Mouse (Mus musculus) lung, embryonic 16.5 days (tissue): ENCODE measurements around the gene Mettl23. TPM values are rescaled to one million over a fixed set of nuclear protein-coding genes. Genes with fewer than 3 reads are reported as not detected.

Experiments
- ATAC-seq: fragments of 200-750 bp; cut with Nextera tagmentation; 2 replicates; pipeline ENCODE4 v1.8.0; 2017; ENCODE audit warnings: low read depth, mild to moderate bottlenecking, moderate library complexity
- H3K27ac ChIP-seq: fragments of 300-500 bp; sonication (generic); 2 replicates; pipeline ENCODE4 v1.5.1; 2014; ENCODE audit warnings: mild to moderate bottlenecking, control low read depth, low read length
- H3K27me3 ChIP-seq: fragments of 300-500 bp; sonication (generic); 2 replicates; pipeline ENCODE4 v1.6.1; 2014; ENCODE audit warnings: low read depth, low read length, mixed read lengths; ENCODE audit not compliant: control insufficient read depth, insufficient read depth
- H3K36me3 ChIP-seq: fragments of 300-500 bp; sonication (generic); 2 replicates; pipeline ENCODE4 v1.6.1; 2014; ENCODE audit warnings: low read length; ENCODE audit not compliant: control insufficient read depth, insufficient read depth
- H3K4me1 ChIP-seq: fragments of 300-500 bp; sonication (generic); replicated peaks from 2 replicates; pipeline ENCODE4 v1.6.1; 2014; ENCODE audit warnings: low read length, mixed read lengths; ENCODE audit not compliant: control insufficient read depth, insufficient read depth
- H3K4me2 ChIP-seq: fragments of 300-500 bp; sonication (generic); 2 replicates; pipeline ENCODE4 v1.6.1; 2014; ENCODE audit warnings: low read depth, low read length, control low read depth
- H3K4me3 ChIP-seq: fragments of 300-500 bp; sonication (generic); 2 replicates; pipeline ENCODE4 v1.5.1; 2014; ENCODE audit warnings: mild to moderate bottlenecking, low read length, control low read depth
- H3K9ac ChIP-seq: fragments of 300-500 bp; sonication (generic); 2 replicates; pipeline ENCODE4 v1.6.1; 2014; ENCODE audit warnings: low read length, control low read depth
- H3K9me3 ChIP-seq: fragments of 300-500 bp; sonication (generic); 2 replicates; pipeline ENCODE4 v1.6.1; 2016; ENCODE audit warnings: low read length; ENCODE audit not compliant: control insufficient read depth
- WGBS: fragments of 180-500 bp; shearing (Covaris S2); extraction: QIAGEN DNeasy Blood & Tissue Kit; methylation state at CpG from one replicate; pipeline ENCODE4 v1.1.7; 2014; 5-methylcytosine and 5-hydroxymethylcytosine counted together
- polyA plus RNA-seq: library from polyadenylated mRNA; unstranded; fragments of >200 nt; fragmentation: Nextera tagmentation; extraction: Ambion mirVana; gene quantifications from 2 replicates; pipeline ENCODE4 v1.2.1, GENCODE M21; 2015

Mettl23 gene
- polyA plus RNA-seq, 1 experiment from 2014 or later = 53.5 TPM

DNA sequence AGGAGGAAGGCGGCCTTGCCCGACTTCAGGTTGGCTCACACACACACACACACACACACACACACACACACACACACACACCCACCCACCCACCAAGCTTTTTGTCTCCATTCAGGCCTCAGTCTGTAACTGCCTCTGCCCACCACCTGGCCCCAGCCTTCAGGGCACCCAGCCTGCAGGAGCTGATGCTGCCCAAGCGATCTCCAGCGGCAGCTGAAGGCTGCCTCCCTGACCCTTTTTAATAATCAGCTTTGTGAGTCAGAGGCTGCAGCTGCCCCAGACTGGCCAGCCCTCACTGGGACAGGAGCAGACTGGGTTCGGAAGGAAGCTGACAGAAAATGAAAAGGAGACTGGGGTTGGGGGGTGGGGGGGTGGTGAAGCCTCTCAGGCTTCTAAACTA lies 17.8 kb upstream of the Mettl23 start:
- Histone ChIP-seq H3K27me3 (no peaks in the 10 kb centered on the region), H3K9me3 (no peaks in the 10 kb centered on the region), H3K4me2 (no peak overlapping the region), H3K4me1 (peaks cover 40% of the 10 kb centered on the region), H3K36me3 (no peaks in the 10 kb centered on the region), H3K4me3 (no peak overlapping the region), H3K9ac (no peak overlapping the region), H3K27ac (0 out of 2 replicates have a peak overlapping the region, but pooled peaks have one; percentile 1)
- ATAC-seq = no peak
- WGBS = 79% methylated on average over 3 of the region's 5 CpGs

- Histone ChIP-seq H3K9ac (peak overlapping the region; percentile 87), H3K9me3 (no peaks in the 10 kb centered on the region), H3K27ac (peak overlapping the region; percentile 80), H3K4me1 (peaks cover 26% of the 10 kb centered on the region), H3K36me3 (no peaks in the 10 kb centered on the region), H3K27me3 (no peaks in the 10 kb centered on the region), H3K4me3 (peak overlapping the region; percentile 75), H3K4me2 (peak overlapping the region; percentile 91)
- ATAC-seq = no peak
- 34% methylated on average over 17 of the region's 17 CpGs for WGBS
These were observed 16.3 kb upstream of the Mettl23 start for GRCm38 (mm10) chr11:116826550-116827504.

DNA sequence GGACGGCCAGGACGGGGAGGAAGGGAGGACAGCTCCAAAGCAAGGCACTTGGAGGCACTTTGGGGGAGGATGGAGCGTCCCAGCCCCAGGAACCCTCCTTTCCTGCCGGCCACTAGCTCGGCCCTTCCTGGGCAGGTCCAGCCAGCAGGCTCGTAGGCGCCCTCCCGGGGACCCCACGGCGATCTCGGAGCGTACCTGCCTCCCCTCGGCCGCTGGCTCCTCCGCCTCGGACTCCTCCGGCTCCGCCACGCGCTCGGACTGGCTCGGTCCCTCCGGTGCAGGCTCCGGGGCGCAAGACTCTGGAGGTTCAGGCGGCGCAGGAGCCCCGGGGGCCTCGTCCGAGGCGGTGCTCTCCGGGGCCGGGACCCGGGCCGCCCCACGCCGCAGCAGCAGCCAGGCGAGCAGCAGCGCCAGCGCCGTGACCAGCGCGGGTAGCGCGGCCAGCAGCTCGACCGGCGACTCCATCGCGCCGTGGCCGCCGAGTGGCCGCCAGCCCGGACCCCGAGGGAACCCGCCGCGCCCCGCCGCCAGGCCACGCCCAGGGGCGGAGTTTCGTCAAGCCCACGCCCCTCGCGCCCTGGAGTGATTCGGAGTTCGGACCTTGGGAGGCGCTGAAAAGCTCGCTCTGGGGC lies 15.4 kb upstream of the Mettl23 start, which contains the start of gene Mxra7:
TSS of gene Mxra7 (minus strand) at position 513 of the 632 bp plus-strand sequence.
- WGBS = under 1% methylated on average over 53 of the region's 71 CpGs
- peak within 1 kb of the TSS; percentile 91 for H3K4me2 ChIP-seq
- peaks cover 19% of the 10 kb centered on the region for H3K4me1 ChIP-seq
- H3K36me3 ChIP-seq = no peaks in the 10 kb centered on the region
- H3K27me3 ChIP-seq = no peaks in the 10 kb centered on the region
- ATAC-seq = peak; percentile 85
- peak within 1 kb of the TSS; percentile 87 for H3K9ac ChIP-seq
- no peaks in the 10 kb centered on the region for H3K9me3 ChIP-seq
- H3K27ac ChIP-seq = peak within 1 kb of the TSS; percentile 80
- H3K4me3 ChIP-seq = peak within 1 kb of the TSS; percentile 75

- H3K36me3 ChIP-seq = peaks cover 23% of the 10 kb centered on the region
- ATAC-seq = no peak
- H3K4me1 ChIP-seq = peaks cover 6% of the 10 kb centered on the region; the same call in 1 of the 2 replicates
- no peak overlapping the region for H3K4me2 ChIP-seq
- H3K9ac ChIP-seq = no peak overlapping the region
- no peaks in the 10 kb centered on the region for H3K27me3 ChIP-seq
- H3K9me3 ChIP-seq = no peaks in the 10 kb centered on the region
- no peak overlapping the region for H3K27ac ChIP-seq
- 32% methylated on average over 4 of the region's 4 CpGs for WGBS
- no peak overlapping the region for H3K4me3 ChIP-seq
These were observed 10.8 kb upstream of the Mettl23 start for GRCm38 (mm10) chr11:116832172-116832685.

DNA sequence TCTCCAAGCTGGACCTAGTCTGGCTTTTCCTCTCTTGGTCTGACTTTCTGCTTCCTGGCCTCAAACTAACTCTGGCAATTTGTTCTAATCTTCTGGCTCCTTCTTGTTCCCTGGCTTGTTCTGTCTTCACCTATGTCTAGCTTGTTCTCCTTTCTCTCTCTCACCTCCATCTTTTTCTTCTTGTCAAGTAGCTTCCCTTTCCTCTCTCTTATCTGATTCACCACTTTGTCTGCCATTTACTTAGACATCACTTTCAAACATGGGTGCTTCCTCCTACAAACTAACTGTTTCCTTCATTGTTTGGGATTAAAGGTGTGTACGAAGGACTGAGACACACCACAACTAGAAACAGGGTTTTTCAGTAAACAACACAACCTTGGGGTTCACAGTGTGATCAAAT lies 8.1 kb upstream of the Mettl23 start:
- no peaks in the 10 kb centered on the region for H3K27me3 ChIP-seq
- no peak overlapping the region for H3K27ac ChIP-seq
- no peak overlapping the region for H3K4me3 ChIP-seq
- peaks cover 45% of the 10 kb centered on the region for H3K36me3 ChIP-seq
- no peaks in the 10 kb centered on the region for H3K9me3 ChIP-seq
- WGBS = 92% methylated on average over 1 of the region's 1 CpGs
- no peak overlapping the region for H3K9ac ChIP-seq
- ATAC-seq = no peak
- H3K4me2 ChIP-seq = no peak overlapping the region
- H3K4me1 ChIP-seq = peaks cover 3% of the 10 kb centered on the region; the same call in 1 of the 2 replicates

GRCm38 (mm10) chr11:116836283-116836682 lies 6.8 kb upstream of the Mettl23 start:
- Histone ChIP-seq H3K27me3 (no peaks in the 10 kb centered on the region), H3K36me3 (peaks cover 56% of the 10 kb centered on the region), H3K4me2 (no peak overlapping the region), H3K4me1 (peaks cover 13% of the 10 kb centered on the region), H3K27ac (no peak overlapping the region), H3K4me3 (no peak overlapping the region), H3K9me3 (no peaks in the 10 kb centered on the region), H3K9ac (no peak overlapping the region)
- ATAC-seq = no peak
- WGBS = 95% methylated on average over 4 of the region's 4 CpGs

- H3K9me3 ChIP-seq = no peaks in the 10 kb centered on the region
- H3K36me3 ChIP-seq = peaks cover 56% of the 10 kb centered on the region
- no peak overlapping the region for H3K4me2 ChIP-seq
- 90% methylated on average over 10 of the region's 10 CpGs for WGBS
- H3K9ac ChIP-seq = no peak overlapping the region
- H3K4me1 ChIP-seq = peaks cover 21% of the 10 kb centered on the region
- H3K4me3 ChIP-seq = no peak overlapping the region
- H3K27me3 ChIP-seq = no peaks in the 10 kb centered on the region
- no peak overlapping the region for H3K27ac ChIP-seq
- no peak for ATAC-seq
These were observed 5.6 kb upstream of the Mettl23 start for GRCm38 (mm10) chr11:116837441-116837840.

- WGBS = 87% methylated on average over 14 of the region's 14 CpGs
These were observed 4.1 kb upstream of the Mettl23 start for GRCm38 (mm10) chr11:116838936-116839335.

GRCm38 (mm10) chr11:116839601-116840000 lies 3.5 kb upstream of the Mettl23 start:
- no peak overlapping the region for H3K27ac ChIP-seq
- ATAC-seq = no peak
- H3K9ac ChIP-seq = no peak overlapping the region
- no peaks in the 10 kb centered on the region for H3K9me3 ChIP-seq
- 76% methylated on average over 7 of the region's 7 CpGs for WGBS
- H3K4me3 ChIP-seq = no peak overlapping the region
- no peaks in the 10 kb centered on the region for H3K27me3 ChIP-seq
- no peak overlapping the region for H3K4me2 ChIP-seq
- peaks cover 50% of the 10 kb centered on the region for H3K36me3 ChIP-seq
- H3K4me1 ChIP-seq = peaks cover 27% of the 10 kb centered on the region

More at GRCm38 (mm10) chr11:116838936-116839335, 4.1 kb upstream of the Mettl23 start:
- Histone ChIP-seq H3K36me3 (peaks cover 56% of the 10 kb centered on the region), H3K27me3 (no peaks in the 10 kb centered on the region), H3K4me1 (peaks cover 21% of the 10 kb centered on the region), H3K4me2 (no peak overlapping the region), H3K27ac (no peak overlapping the region), H3K9me3 (no peaks in the 10 kb centered on the region), H3K4me3 (no peak overlapping the region), H3K9ac (no peak overlapping the region)
- no peak for ATAC-seq
